Mouse (Mus musculus): ENCODE measurements around the gene Meis2.

Meis2 gene

GRCm38 (mm10) chr2:116065570-116066005 lies at the start of gene Meis2:
Gene Meis2, minus strand, starts transcription at chr2:116065839.
- H3K4me1 ChIP-seq (replicated peaks; ENCODE audit: low read depth, low read length): peaks cover 52% of the 10 kb centered on the region
- no peaks in the 10 kb centered on the region for H3K9me3 ChIP-seq (ENCODE audit: low read length)
- TF ChIP-seq CTCF (conservative IDR thresholded peaks at IDR 0.05; ENCODE audit: low read length): no peak
- TF ChIP-seq POU5F1 (IDR thresholded peaks at IDR 0.05; ENCODE audit: borderline replicate concordance, low read length): no peak
- no peak for TF ChIP-seq NANOG (IDR thresholded peaks at IDR 0.05; ENCODE audit: borderline replicate concordance, low read length)
- peak within 1 kb of the TSS; percentile 81 for H3K4me3 ChIP-seq (replicated peaks; ENCODE audit: low read length)
- H3K36me3 ChIP-seq (ENCODE audit: insufficient read depth, low read length): no peaks in the 10 kb centered on the region
- peaks cover 89% of the 10 kb centered on the region for H3K27me3 ChIP-seq (ENCODE audit: insufficient read depth, low read length)

GRCm38 (mm10) chr2:116106194-116106593 lies 40.6 kb upstream of the Meis2 start:
- H3K36me3 ChIP-seq (ENCODE audit: insufficient read depth, low read length): no peaks in the 10 kb centered on the region
- no peaks in the 10 kb centered on the region for H3K4me1 ChIP-seq (replicated peaks; ENCODE audit: low read depth, low read length)
- H3K27me3 ChIP-seq (ENCODE audit: insufficient read depth, low read length): 0 out of 2 replicates have a peak, but pooled peaks cover 2% of the 10 kb centered on the region
- no peak overlapping the region for H3K4me3 ChIP-seq (replicated peaks; ENCODE audit: low read length)
- no peak for TF ChIP-seq POU5F1 (IDR thresholded peaks at IDR 0.05; ENCODE audit: borderline replicate concordance, low read length)
- TF ChIP-seq NANOG (IDR thresholded peaks at IDR 0.05; ENCODE audit: borderline replicate concordance, low read length): no peak
- no peak for TF ChIP-seq CTCF (conservative IDR thresholded peaks at IDR 0.05; ENCODE audit: low read length)
- H3K9me3 ChIP-seq (ENCODE audit: low read length): no peaks in the 10 kb centered on the region

DNA sequence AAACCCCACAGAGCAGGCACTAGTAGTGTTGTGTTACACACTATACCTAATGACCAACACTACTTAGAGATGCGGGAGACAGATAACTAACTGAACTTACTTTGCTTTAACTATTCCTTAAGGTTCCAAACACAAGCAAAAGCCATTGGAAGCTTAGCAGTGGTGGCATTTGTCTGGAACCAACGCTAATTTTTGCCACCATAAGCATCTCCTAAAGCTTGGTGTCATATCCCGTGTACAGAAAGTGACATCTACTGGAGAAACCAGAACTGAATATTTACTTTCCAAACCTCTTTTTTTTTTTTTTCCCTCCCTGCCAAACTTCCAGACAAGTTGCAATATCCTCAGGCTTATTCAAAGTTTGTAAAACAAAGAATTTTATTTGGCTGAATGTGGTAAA lies 39.5 kb upstream of the Meis2 start:
- no peaks in the 10 kb centered on the region for H3K36me3 ChIP-seq (ENCODE audit: insufficient read depth, low read length)
- TF ChIP-seq POU5F1 (IDR thresholded peaks at IDR 0.05; ENCODE audit: borderline replicate concordance, low read length): no peak
- no peak for TF ChIP-seq NANOG (IDR thresholded peaks at IDR 0.05; ENCODE audit: borderline replicate concordance, low read length)
- no peak for TF ChIP-seq CTCF (conservative IDR thresholded peaks at IDR 0.05; ENCODE audit: low read length)

DNA sequence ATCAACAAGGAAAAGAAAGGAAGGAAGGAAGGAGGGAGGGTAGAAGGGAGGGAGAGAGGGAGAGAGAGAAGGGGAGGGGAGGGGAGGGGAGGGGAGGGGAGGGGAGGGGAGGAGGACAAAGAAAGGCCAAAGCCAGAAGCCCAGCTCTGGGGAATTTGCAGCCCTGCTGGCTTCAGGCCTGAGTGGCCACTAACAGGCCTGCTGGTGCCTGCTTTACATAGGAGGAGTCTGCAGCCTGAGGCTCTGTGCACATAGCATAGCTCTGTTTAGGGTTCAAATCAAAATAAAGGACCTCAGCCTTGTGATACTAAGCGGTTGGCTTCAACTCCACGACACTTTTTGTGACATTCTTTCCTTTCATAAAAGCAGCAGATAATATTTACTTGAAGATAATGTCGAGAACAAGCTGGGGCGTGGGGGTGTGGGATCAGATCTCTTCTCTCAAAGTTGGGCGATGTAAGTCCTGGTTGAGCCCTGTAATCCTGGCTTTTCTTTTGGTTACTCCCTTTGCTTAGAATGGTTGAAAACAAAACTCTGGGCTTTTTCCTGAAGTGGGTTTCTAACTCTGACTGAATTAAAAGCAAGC lies 37.9 kb upstream of the Meis2 start:
- TF ChIP-seq POU5F1 (IDR thresholded peaks at IDR 0.05; ENCODE audit: borderline replicate concordance, low read length) (no peak), NANOG (IDR thresholded peaks at IDR 0.05; ENCODE audit: borderline replicate concordance, low read length) (no peak), CTCF (conservative IDR thresholded peaks at IDR 0.05; ENCODE audit: low read length) (no peak)
- Histone ChIP-seq H3K4me1 (replicated peaks; ENCODE audit: low read depth, low read length) (no peaks in the 10 kb centered on the region), H3K27me3 (ENCODE audit: insufficient read depth, low read length) (no peaks in the 10 kb centered on the region), H3K36me3 (ENCODE audit: insufficient read depth, low read length) (no peaks in the 10 kb centered on the region), H3K4me3 (replicated peaks; ENCODE audit: low read length) (no peak overlapping the region), H3K9me3 (ENCODE audit: low read length) (no peaks in the 10 kb centered on the region)

More for the DNA sequence above, 39.5 kb upstream of the Meis2 start:
- H3K4me3 ChIP-seq (replicated peaks; ENCODE audit: low read length): no peak overlapping the region
- H3K4me1 ChIP-seq (replicated peaks; ENCODE audit: low read depth, low read length): no peaks in the 10 kb centered on the region
- no peaks in the 10 kb centered on the region for H3K27me3 ChIP-seq (ENCODE audit: insufficient read depth, low read length)
- H3K9me3 ChIP-seq (ENCODE audit: low read length): no peaks in the 10 kb centered on the region

GRCm38 (mm10) chr2:116101221-116101620 lies 35.6 kb upstream of the Meis2 start:
- no peaks in the 10 kb centered on the region for H3K27me3 ChIP-seq (ENCODE audit: insufficient read depth, low read length)
- H3K4me3 ChIP-seq (replicated peaks; ENCODE audit: low read length): no peak overlapping the region
- TF ChIP-seq CTCF (conservative IDR thresholded peaks at IDR 0.05; ENCODE audit: low read length) (peak; percentile 84), POU5F1 (IDR thresholded peaks at IDR 0.05; ENCODE audit: borderline replicate concordance, low read length) (no peak)
- no peaks in the 10 kb centered on the region for H3K4me1 ChIP-seq (replicated peaks; ENCODE audit: low read depth, low read length)
- H3K36me3 ChIP-seq (ENCODE audit: insufficient read depth, low read length): no peaks in the 10 kb centered on the region
- H3K9me3 ChIP-seq (ENCODE audit: low read length): no peaks in the 10 kb centered on the region

- Histone ChIP-seq H3K27me3 (ENCODE audit: insufficient read depth, low read length) (peaks cover 35% of the 10 kb centered on the region), H3K9me3 (ENCODE audit: low read length) (peaks cover 9% of the 10 kb centered on the region), H3K36me3 (ENCODE audit: insufficient read depth, low read length) (no peaks in the 10 kb centered on the region), H3K4me1 (replicated peaks; ENCODE audit: low read depth, low read length) (peaks cover 4% of the 10 kb centered on the region), H3K4me3 (replicated peaks; ENCODE audit: low read length) (no peak overlapping the region)
- no peak for TF ChIP-seq POU5F1 (IDR thresholded peaks at IDR 0.05; ENCODE audit: borderline replicate concordance, low read length)
- no peak for TF ChIP-seq NANOG (IDR thresholded peaks at IDR 0.05; ENCODE audit: borderline replicate concordance, low read length)
- no peak for TF ChIP-seq CTCF (conservative IDR thresholded peaks at IDR 0.05; ENCODE audit: low read length)
Measured at GRCm38 (mm10) chr2:116080961-116081360, 15.3 kb upstream of the Meis2 start.

- Histone ChIP-seq H3K4me1 (replicated peaks; ENCODE audit: low read depth, low read length) (peaks cover 20% of the 10 kb centered on the region), H3K9me3 (ENCODE audit: low read length) (peaks cover 9% of the 10 kb centered on the region), H3K36me3 (ENCODE audit: insufficient read depth, low read length) (no peaks in the 10 kb centered on the region), H3K27me3 (ENCODE audit: insufficient read depth, low read length) (peaks cover 56% of the 10 kb centered on the region), H3K4me3 (replicated peaks; ENCODE audit: low read length) (no peak overlapping the region)
- TF ChIP-seq CTCF (conservative IDR thresholded peaks at IDR 0.05; ENCODE audit: low read length): no peak
- no peak for TF ChIP-seq NANOG (IDR thresholded peaks at IDR 0.05; ENCODE audit: borderline replicate concordance, low read length)
- TF ChIP-seq POU5F1 (IDR thresholded peaks at IDR 0.05; ENCODE audit: borderline replicate concordance, low read length): no peak
Measured at GRCm38 (mm10) chr2:116078841-116079240, 13.2 kb upstream of the Meis2 start.

DNA sequence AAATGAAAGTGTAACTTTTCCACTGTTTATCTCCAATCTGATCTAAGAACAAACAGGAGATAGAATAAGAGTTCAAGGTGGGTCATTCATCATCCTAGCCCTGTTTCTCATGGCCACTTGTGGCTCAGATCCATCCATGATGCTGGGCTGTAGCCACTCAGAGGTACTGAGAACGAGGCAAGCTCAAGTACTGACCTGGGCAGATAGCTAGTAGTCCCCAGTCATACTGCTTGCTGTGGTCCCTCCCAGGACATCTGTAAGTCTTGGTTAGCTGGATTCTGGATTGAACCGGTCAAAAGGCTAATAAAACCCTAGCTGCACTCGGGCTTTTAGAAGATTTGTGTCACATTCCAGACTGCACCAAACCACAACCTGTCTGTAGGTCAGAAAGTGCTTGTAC lies 12.1 kb upstream of the Meis2 start:
- no peak overlapping the region for H3K4me3 ChIP-seq (replicated peaks; ENCODE audit: low read length)
- TF ChIP-seq NANOG (IDR thresholded peaks at IDR 0.05; ENCODE audit: borderline replicate concordance, low read length): no peak
- no peak for TF ChIP-seq CTCF (conservative IDR thresholded peaks at IDR 0.05; ENCODE audit: low read length)
- no peak for TF ChIP-seq POU5F1 (IDR thresholded peaks at IDR 0.05; ENCODE audit: borderline replicate concordance, low read length)
- H3K36me3 ChIP-seq (ENCODE audit: insufficient read depth, low read length): no peaks in the 10 kb centered on the region
- H3K9me3 ChIP-seq (ENCODE audit: low read length): peaks cover 9% of the 10 kb centered on the region
- peaks cover 66% of the 10 kb centered on the region for H3K27me3 ChIP-seq (ENCODE audit: insufficient read depth, low read length)
- peaks cover 20% of the 10 kb centered on the region for H3K4me1 ChIP-seq (replicated peaks; ENCODE audit: low read depth, low read length)
